8 mouse cellular contexts compared by ENCODE assay signal in genomic region chr4:132464255-132464613, GRCm38 (mm10). TPM values are rescaled to one million over a fixed set of nuclear protein-coding genes. Genes with fewer than 3 reads are reported as not detected.
DNase-seq lines count a peak whose midpoint lies in the region; ATAC-seq lines count a peak whose summit lies in the region.

No protein-coding gene starts in this region.

- no peaks in the 10 kb centered on the region for H3K27me3 ChIP-seq in liver, embryonic 11.5 days (replicated peaks; ENCODE audit: control insufficient read depth, insufficient read depth, low read length)
- H3K27me3 ChIP-seq in embryonic facial prominence, embryonic 10.5 days (replicated peaks; ENCODE audit: low read depth, poor library complexity, severe bottlenecking), result no peaks in the 10 kb centered on the region
- H3K27me3 ChIP-seq in intestine, embryonic 14.5 days (replicated peaks; ENCODE audit: control insufficient read depth, insufficient read depth, low read length), result no peaks in the 10 kb centered on the region
- H3K27me3 ChIP-seq in neural tube, embryonic 14.5 days (ENCODE audit: control insufficient read depth, insufficient read depth, low read length), result no peaks in the 10 kb centered on the region

- peak overlapping the region; percentile 87 for H3K4me2 ChIP-seq in liver, embryonic 11.5 days
- H3K4me2 ChIP-seq in intestine, embryonic 14.5 days (ENCODE audit: low read length), result peak overlapping the region; percentile 77
- peak overlapping the region; percentile 70 for H3K4me2 ChIP-seq in neural tube, embryonic 14.5 days (ENCODE audit: low read depth, low read length)

- peaks cover 19% of the 10 kb centered on the region for H3K36me3 ChIP-seq in liver, embryonic 11.5 days (ENCODE audit: control insufficient read depth, insufficient read depth, low read length)
- peaks cover 29% of the 10 kb centered on the region for H3K36me3 ChIP-seq in embryonic facial prominence, embryonic 10.5 days (replicated peaks)
- H3K36me3 ChIP-seq in intestine, embryonic 14.5 days (ENCODE audit: control insufficient read depth, insufficient read depth, low read length), result peaks cover 22% of the 10 kb centered on the region
- H3K36me3 ChIP-seq in neural tube, embryonic 14.5 days (ENCODE audit: control insufficient read depth, insufficient read depth, low read length), result peaks cover 5% of the 10 kb centered on the region; the same call in 1 of the 2 replicates

- no peak; the same call in 1 of the 2 replicates for ATAC-seq in liver, embryonic 11.5 days (replicated peaks; ENCODE audit: low FRiP score)
- no peak for ATAC-seq in intestine, embryonic 14.5 days (replicated peaks; ENCODE audit: low FRiP score, low TSS enrichment, low read depth)
- ATAC-seq in neural tube, embryonic 14.5 days (ENCODE audit: low read depth), result peak; percentile 45; the same call in 1 of the 2 replicates

- no peak for DNase-seq in liver, embryonic 11.5 days (ENCODE audit: low spot score)
- no peak for DNase-seq in liver
- DNase-seq in embryonic facial prominence, embryonic 10.5 days (ENCODE audit: low spot score), result no peak
- no peak for DNase-seq in intestine, embryonic 14.5 days (ENCODE audit: low spot score)
- DNase-seq in ovary, adult 18-20 months (ENCODE audit: low spot score), result no peak
- DNase-seq in right cerebral cortex, postnatal 36 days (ENCODE audit: low spot score in 2 of 2), result no peak
- no peak for DNase-seq in cerebellum, adult 9-11 months

- WGBS in liver, embryonic 11.5 days, result 1% methylated on average over 5 of the region's 5 CpGs
- 4% methylated on average over 5 of the region's 5 CpGs for WGBS in embryonic facial prominence, embryonic 10.5 days
- WGBS in intestine, embryonic 14.5 days, result under 1% methylated on average over 5 of the region's 5 CpGs
- 1% methylated on average over 5 of the region's 5 CpGs for WGBS in neural tube, embryonic 14.5 days

- no peaks in the 10 kb centered on the region for H3K9me3 ChIP-seq in liver, embryonic 11.5 days (ENCODE audit: control insufficient read depth, low read length)
- H3K9me3 ChIP-seq in embryonic facial prominence, embryonic 10.5 days, result no peaks in the 10 kb centered on the region
- H3K9me3 ChIP-seq in intestine, embryonic 14.5 days (ENCODE audit: control insufficient read depth, low read length), result no peaks in the 10 kb centered on the region
- no peaks in the 10 kb centered on the region for H3K9me3 ChIP-seq in neural tube, embryonic 14.5 days (ENCODE audit: control insufficient read depth, low read length)

- peak overlapping the region; percentile 60 for H3K27ac ChIP-seq in liver, embryonic 11.5 days (ENCODE audit: low read depth, low read length)
- peak overlapping the region; percentile 87 for H3K27ac ChIP-seq in embryonic facial prominence, embryonic 10.5 days (replicated peaks)
- H3K27ac ChIP-seq in intestine, embryonic 14.5 days (ENCODE audit: low read depth), result no peak overlapping the region
- H3K27ac ChIP-seq in neural tube, embryonic 14.5 days (ENCODE audit: low read depth, low read length), result no peak overlapping the region; the same call in 1 of the 2 replicates

- peaks cover 19% of the 10 kb centered on the region for H3K4me1 ChIP-seq in liver, embryonic 11.5 days (replicated peaks; ENCODE audit: control insufficient read depth, insufficient read depth, low read length)
- peaks cover 18% of the 10 kb centered on the region for H3K4me1 ChIP-seq in embryonic facial prominence, embryonic 10.5 days
- H3K4me1 ChIP-seq in intestine, embryonic 14.5 days (replicated peaks; ENCODE audit: control insufficient read depth, insufficient read depth, low read length), result peaks cover 8% of the 10 kb centered on the region
- peaks cover 6% of the 10 kb centered on the region for H3K4me1 ChIP-seq in neural tube, embryonic 14.5 days (ENCODE audit: control insufficient read depth, insufficient read depth, low read length)

- H3K4me3 ChIP-seq in liver, embryonic 11.5 days (ENCODE audit: low read depth, low read length), result peak overlapping the region; percentile 89
- H3K4me3 ChIP-seq in embryonic facial prominence, embryonic 10.5 days, result peak overlapping the region; percentile 80
- peak overlapping the region; percentile 83 for H3K4me3 ChIP-seq in intestine, embryonic 14.5 days (ENCODE audit: low read depth, low read length)
- peak overlapping the region; percentile 69 for H3K4me3 ChIP-seq in neural tube, embryonic 14.5 days (ENCODE audit: low read depth, low read length)

- H3K9ac ChIP-seq in liver, embryonic 11.5 days (ENCODE audit: low read depth, low read length), result peak overlapping the region; percentile 89
- peak overlapping the region; percentile 86 for H3K9ac ChIP-seq in intestine, embryonic 14.5 days (ENCODE audit: low read length)
- peak overlapping the region; percentile 69; the same call in 1 of the 2 replicates for H3K9ac ChIP-seq in neural tube, embryonic 14.5 days (replicated peaks; ENCODE audit: low read depth, low read length)

RNA-seq across cellular contexts. Expression of gene Med18, which starts 0.5 kb away (rescaled TPM):
- 24.6 and 24.7 TPM in 2 replicates for polyA plus RNA-seq in liver, embryonic 11.5 days (2014; fragmentation: Nextera tagmentation; extraction: Ambion mirVana)
- 37.0 and 41.7 TPM in 2 replicates for polyA plus RNA-seq in embryonic facial prominence, embryonic 10.5 days (2016; fragmentation: Nextera tagmentation; extraction: Ambion mirVana)
- 11.4 and 16.2 TPM in 2 replicates for polyA plus RNA-seq in intestine, embryonic 14.5 days (2014; fragmentation: Nextera tagmentation; extraction: Ambion mirVana)
- 12.3 and 13.2 TPM in 2 replicates for polyA plus RNA-seq in neural tube, embryonic 14.5 days (2014; fragmentation: Nextera tagmentation; extraction: Ambion mirVana)

RNA-seq across cellular contexts. Expression of gene Phactr4, which starts 41.9 kb away (rescaled TPM):
- polyA plus RNA-seq in liver, embryonic 11.5 days (2014; fragmentation: Nextera tagmentation; extraction: Ambion mirVana), result 30.9 and 32.4 TPM in 2 replicates
- 25.9 and 27.4 TPM in 2 replicates for polyA plus RNA-seq in embryonic facial prominence, embryonic 10.5 days (2016; fragmentation: Nextera tagmentation; extraction: Ambion mirVana)
- polyA plus RNA-seq in intestine, embryonic 14.5 days (2014; fragmentation: Nextera tagmentation; extraction: Ambion mirVana), result 21.5 and 22.4 TPM in 2 replicates
- polyA plus RNA-seq in neural tube, embryonic 14.5 days (2014; fragmentation: Nextera tagmentation; extraction: Ambion mirVana), result 7.6 and 8.8 TPM in 2 replicates

RNA-seq across cellular contexts. Expression of gene Sesn2, which starts 46.1 kb away (rescaled TPM):
- polyA plus RNA-seq in liver, embryonic 11.5 days (2014; fragmentation: Nextera tagmentation; extraction: Ambion mirVana), result 10.2 and 10.5 TPM in 2 replicates
- polyA plus RNA-seq in embryonic facial prominence, embryonic 10.5 days (2016; fragmentation: Nextera tagmentation; extraction: Ambion mirVana), result 12.3 and 13.3 TPM in 2 replicates
- polyA plus RNA-seq in intestine, embryonic 14.5 days (2014; fragmentation: Nextera tagmentation; extraction: Ambion mirVana), result 6.9 and 7.3 TPM in 2 replicates
- 5.9 and 7.3 TPM in 2 replicates for polyA plus RNA-seq in neural tube, embryonic 14.5 days (2014; fragmentation: Nextera tagmentation; extraction: Ambion mirVana)

Comparison
In these comparisons a context has a peak if more than half of its experiments do, and no peak if none do; other contexts are left out.
1. H3K27ac ChIP-seq: peak in liver, embryonic 11.5 days (single experiment) and embryonic facial prominence, embryonic 10.5 days (single experiment); none in intestine, embryonic 14.5 days (single experiment) and neural tube, embryonic 14.5 days (single experiment).
2. Peak in every context shown above with its lines, with median percentiles within 50 percentile points of each other: H3K4me2 ChIP-seq, H3K4me3 ChIP-seq and H3K9ac ChIP-seq.